Mouse (Mus musculus): ENCODE measurements around the gene Ehd4. TPM values are rescaled to one million over a fixed set of nuclear protein-coding genes. Genes with fewer than 3 reads are reported as not detected.

Ehd4 gene
- total and polyA plus RNA-seq, 3 experiments = 15.8 to 35.5 TPM; not detected in 1

DNA sequence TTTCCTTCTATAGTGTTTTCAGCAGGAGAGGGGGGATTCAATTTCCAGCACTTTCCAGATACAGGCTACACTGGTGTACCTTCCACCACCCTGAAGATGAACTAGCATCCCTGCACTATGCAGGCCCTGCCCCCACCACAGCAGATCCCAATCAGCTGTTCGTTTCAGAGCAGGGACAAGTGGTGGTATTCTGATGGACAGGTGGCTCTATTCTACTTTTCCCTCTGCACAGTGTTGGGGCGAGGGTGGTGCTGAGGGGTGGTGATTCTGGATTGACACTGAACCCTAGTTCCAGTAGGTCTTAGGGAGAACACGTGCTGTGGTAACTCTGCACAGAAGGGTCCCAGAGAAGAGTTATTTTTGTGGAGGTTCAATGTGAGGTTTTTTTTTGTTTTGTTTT lies 43.2 kb downstream of the Ehd4 start:
- H3K27ac ChIP-seq (ENCODE audit: control insufficient read depth, low read depth, low read length) = no peak overlapping the region
- no peaks in the 10 kb centered on the region for H3K27me3 ChIP-seq (ENCODE audit: control insufficient read depth in 1 of 2, insufficient read depth in 2 of 2, low read length in 2 of 2)
- no peaks in the 10 kb centered on the region; a peak in 2 of 4 replicates for H3K36me3 ChIP-seq (ENCODE audit: control insufficient read depth in 1 of 2, insufficient read depth in 2 of 2, low read length in 2 of 2)
- no peak overlapping the region for H3K9ac ChIP-seq (ENCODE audit: control insufficient read depth, low read depth, low read length, poor library complexity, severe bottlenecking)
- DNase-seq (ENCODE audit: low read depth, low spot score) = no peak
- H3K79me2 ChIP-seq (ENCODE audit: control insufficient read depth, insufficient read depth, low read length, poor library complexity) = no peaks in the 10 kb centered on the region
- H3K9me3 ChIP-seq (replicated peaks; ENCODE audit: insufficient read depth, low read length) = no peaks in the 10 kb centered on the region
- peaks cover 0 to 1% of the 10 kb centered on the region in 2 experiments; a peak in 2 of 4 replicates for H3K4me1 ChIP-seq (ENCODE audit: control insufficient read depth in 1 of 2, insufficient read depth in 2 of 2, low read length in 2 of 2)
- TF ChIP-seq ZMIZ1 (IDR thresholded peaks at IDR 0.05; ENCODE audit: low read depth, low read length) (no peak), USF2 (IDR thresholded peaks at IDR 0.05; ENCODE audit: borderline replicate concordance in 1 of 2, insufficient read depth in 1 of 2, low read depth in 1 of 2, low read length in 2 of 2) (no peak), NRF1 (IDR thresholded peaks at IDR 0.05; ENCODE audit: insufficient read depth, low read depth, low read length, poor library complexity, severe bottlenecking) (no peak), CHD1 (IDR thresholded peaks at IDR 0.05; ENCODE audit: low read depth, low read length) (no peak), MEF2A (IDR thresholded peaks at IDR 0.05; ENCODE audit: extremely low read depth, insufficient replicate concordance, low read depth, low read length, poor library complexity, severe bottlenecking) (no peak), RCOR1 (IDR thresholded peaks at IDR 0.05; ENCODE audit: low read depth, low read length) (no peak), GATA1 (IDR thresholded peaks at IDR 0.05; ENCODE audit: low read depth, low read length) (no peak), HCFC1 (IDR thresholded peaks at IDR 0.05; ENCODE audit: low read depth, low read length) (no peak), MAFK (IDR thresholded peaks at IDR 0.05; ENCODE audit: borderline replicate concordance, low read depth, low read length) (no peak), TCF12 (IDR thresholded peaks at IDR 0.05; ENCODE audit: low read depth, low read length) (no peak), ETS1 (IDR thresholded peaks at IDR 0.05; ENCODE audit: low read depth, low read length) (no peak), E2F4 (IDR thresholded peaks at IDR 0.05; ENCODE audit: borderline replicate concordance, low read depth, low read length) (no peak), POLR2AphosphoS2 (IDR thresholded peaks at IDR 0.05; ENCODE audit: low read length) (no peak)
- H3K4me3 ChIP-seq (ENCODE audit: control insufficient read depth in 1 of 2, insufficient read depth in 1 of 2, low read depth in 2 of 2, low read length in 2 of 2) = no peak overlapping the region

GRCm38 (mm10) chr2:120108077-120108476 lies 46.3 kb downstream of the Ehd4 start:
- Histone ChIP-seq H3K79me2 (ENCODE audit: control insufficient read depth, insufficient read depth, low read length, poor library complexity) (no peaks in the 10 kb centered on the region), H3K27ac (ENCODE audit: control insufficient read depth, low read depth, low read length) (no peak overlapping the region), H3K9me3 (replicated peaks; ENCODE audit: insufficient read depth, low read length) (no peaks in the 10 kb centered on the region), H3K4me1 (ENCODE audit: control insufficient read depth in 1 of 2, insufficient read depth in 2 of 2, low read length in 2 of 2) (peaks cover 0 to 3% of the 10 kb centered on the region in 2 experiments; a peak in 2 of 4 replicates), H3K9ac (ENCODE audit: control insufficient read depth, low read depth, low read length, poor library complexity, severe bottlenecking) (no peak overlapping the region), H3K4me3 (ENCODE audit: control insufficient read depth in 1 of 2, insufficient read depth in 1 of 2, low read depth in 2 of 2, low read length in 2 of 2) (no peak overlapping the region), H3K27me3 (ENCODE audit: control insufficient read depth in 1 of 2, insufficient read depth in 2 of 2, low read length in 2 of 2) (no peaks in the 10 kb centered on the region), H3K36me3 (ENCODE audit: control insufficient read depth in 1 of 2, insufficient read depth in 2 of 2, low read length in 2 of 2) (no peaks in the 10 kb centered on the region; a peak in 2 of 4 replicates)
- TF ChIP-seq RCOR1 (IDR thresholded peaks at IDR 0.05; ENCODE audit: low read depth, low read length) (no peak), ELF1 (IDR thresholded peaks at IDR 0.05; ENCODE audit: low read depth, low read length) (no peak), MYC (IDR thresholded peaks at IDR 0.05; ENCODE audit: low read depth, low read length) (no peak), BHLHE40 (IDR thresholded peaks at IDR 0.05; ENCODE audit: borderline replicate concordance, low read depth, low read length) (no peak), ZC3H11A (IDR thresholded peaks at IDR 0.05; ENCODE audit: low read depth, low read length) (no peak), MXI1 (IDR thresholded peaks at IDR 0.05; ENCODE audit: low read depth, low read length) (no peak), CHD2 (IDR thresholded peaks at IDR 0.05; ENCODE audit: low read length) (no peak), USF1 (IDR thresholded peaks at IDR 0.05; ENCODE audit: low read depth, low read length) (no peak), EP300 (IDR thresholded peaks at IDR 0.05; ENCODE audit: low read depth in 1 of 2, low read length in 2 of 2) (no peak), MAZ (IDR thresholded peaks at IDR 0.05; ENCODE audit: low read depth, low read length) (no peak), HCFC1 (IDR thresholded peaks at IDR 0.05; ENCODE audit: low read depth, low read length) (no peak), NRF1 (IDR thresholded peaks at IDR 0.05; ENCODE audit: insufficient read depth, low read depth, low read length, poor library complexity, severe bottlenecking) (no peak), ZMIZ1 (IDR thresholded peaks at IDR 0.05; ENCODE audit: low read depth, low read length) (no peak), GABPA (IDR thresholded peaks at IDR 0.05; ENCODE audit: low read depth, low read length) (no peak)
- no peak for DNase-seq (ENCODE audit: low read depth, low spot score)
